Mouse (Mus musculus): Measurements from ENCODE around the gene Ablim1.
"Not testable (repeated sequence)": the region's sequence is repeated elsewhere in the genome, so short reads cannot be mapped to it uniquely, and the experiment has no call there.

Gene Ablim1

DNA sequence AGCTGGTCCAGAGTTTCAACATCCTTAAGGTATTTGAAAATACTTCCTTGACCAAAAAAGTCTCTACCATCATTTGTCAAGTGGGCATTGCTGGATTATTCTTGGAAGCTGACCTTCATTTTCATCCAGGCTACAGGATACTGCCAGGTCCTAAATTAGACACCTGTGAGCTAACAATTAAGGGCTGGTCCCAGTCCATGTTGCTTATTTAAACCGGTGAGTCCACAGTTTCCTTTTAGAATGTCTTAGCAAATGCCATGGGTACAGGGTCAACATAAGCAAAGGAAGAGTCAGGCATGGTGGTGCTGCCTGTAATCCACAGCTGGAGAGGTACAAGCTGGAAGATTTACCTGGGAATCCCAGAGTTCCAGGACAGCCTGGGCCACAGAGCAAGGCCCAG, 173.8 kb downstream of the Ablim1 start:
- no peak for DNase-seq

DNA sequence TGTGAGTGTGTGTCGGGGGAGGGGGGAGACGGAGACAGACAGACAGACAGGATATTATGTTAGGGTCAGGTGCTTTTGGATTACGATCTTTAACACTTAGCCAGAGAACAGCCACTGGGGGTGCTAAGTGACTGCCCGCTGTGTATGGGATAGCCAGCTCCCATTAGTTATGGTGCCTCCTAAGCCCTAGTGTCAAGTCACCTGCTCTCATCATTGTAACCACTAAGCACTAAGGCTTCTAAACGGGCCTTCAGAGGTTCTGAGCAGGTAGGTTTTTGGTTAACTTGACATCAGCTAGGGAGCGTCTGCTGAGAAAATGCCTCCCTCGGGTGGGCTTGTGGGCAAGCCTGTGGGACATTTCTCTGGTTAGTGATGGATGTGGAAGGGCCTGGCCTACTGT, 174.6 kb downstream of the Ablim1 start:
- no peak for DNase-seq

DNA sequence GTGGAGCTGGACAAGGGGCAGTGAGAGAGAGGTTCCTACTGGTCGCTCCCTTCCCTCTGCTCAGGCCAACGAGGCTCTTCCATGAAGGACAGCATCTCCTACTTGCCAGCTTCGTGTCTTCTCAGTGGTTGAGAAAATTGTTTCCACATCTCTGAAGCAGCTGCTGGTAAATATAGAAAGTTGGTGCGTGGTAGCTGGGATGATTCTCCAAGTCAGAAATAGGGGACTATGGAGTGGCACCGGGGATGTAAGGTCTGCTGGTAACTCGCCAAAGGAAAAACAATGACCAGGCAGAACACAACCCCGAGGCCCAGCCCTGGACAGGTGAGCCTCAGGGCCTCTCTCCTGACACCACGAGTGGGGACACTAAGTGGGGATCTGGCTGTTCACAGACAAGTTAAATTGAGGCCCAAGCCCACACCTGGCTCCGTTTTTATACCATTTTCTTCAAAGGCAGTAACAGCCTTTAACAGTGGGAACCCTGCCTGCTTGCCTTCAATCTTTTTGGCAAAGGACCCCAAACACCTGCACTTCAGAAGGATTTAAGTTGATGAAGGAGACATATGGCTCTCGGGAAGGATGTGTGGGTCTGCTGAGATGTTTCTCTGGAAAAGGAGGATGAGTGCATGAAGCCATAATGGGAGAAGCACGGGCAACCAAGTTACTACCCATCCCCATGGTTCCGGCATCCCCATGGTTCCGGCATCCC, 175.7 kb downstream of the Ablim1 start:
- DNase-seq = no peak

DNA sequence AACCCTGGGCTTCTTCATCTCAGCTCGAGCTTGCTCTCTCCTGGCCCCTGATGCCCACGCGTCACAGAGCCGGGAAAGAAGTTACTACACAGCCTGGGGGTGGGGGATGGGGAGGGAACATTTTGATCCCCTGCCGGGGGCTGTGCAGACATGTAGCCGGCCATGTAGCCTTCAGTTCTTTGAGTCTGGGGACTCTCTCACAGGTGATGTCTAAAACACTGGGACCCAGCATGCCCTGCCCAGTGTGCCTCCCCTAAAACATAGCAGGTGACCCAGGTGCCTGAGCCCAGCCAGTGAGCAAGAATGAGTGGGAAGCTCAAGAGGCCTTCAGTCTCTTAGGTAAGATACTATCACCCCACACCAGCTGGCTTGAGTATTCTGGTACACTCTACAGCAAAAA, 176.2 kb downstream of the Ablim1 start:
- no peak for DNase-seq

DNA sequence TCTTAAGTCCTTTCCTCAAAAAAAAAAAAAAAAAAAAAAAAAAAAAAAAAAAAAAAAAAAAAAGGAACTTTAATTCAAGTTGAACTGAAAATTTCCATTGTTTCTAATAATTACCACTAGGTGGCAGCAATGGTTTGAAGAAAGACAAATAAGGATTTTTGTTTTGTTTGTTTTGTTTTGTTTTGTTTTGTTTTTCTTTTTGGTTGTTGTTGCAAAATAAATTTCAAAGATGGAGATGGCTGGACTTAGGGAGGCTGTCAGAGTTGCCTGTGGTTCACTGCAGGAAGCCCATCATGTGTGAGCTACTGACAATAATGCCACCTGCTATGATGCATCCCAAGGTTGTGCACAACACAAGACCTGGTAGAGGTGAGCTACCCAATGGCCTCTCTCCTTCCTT, 176.7 kb downstream of the Ablim1 start:
- DNase-seq = no peak

DNA sequence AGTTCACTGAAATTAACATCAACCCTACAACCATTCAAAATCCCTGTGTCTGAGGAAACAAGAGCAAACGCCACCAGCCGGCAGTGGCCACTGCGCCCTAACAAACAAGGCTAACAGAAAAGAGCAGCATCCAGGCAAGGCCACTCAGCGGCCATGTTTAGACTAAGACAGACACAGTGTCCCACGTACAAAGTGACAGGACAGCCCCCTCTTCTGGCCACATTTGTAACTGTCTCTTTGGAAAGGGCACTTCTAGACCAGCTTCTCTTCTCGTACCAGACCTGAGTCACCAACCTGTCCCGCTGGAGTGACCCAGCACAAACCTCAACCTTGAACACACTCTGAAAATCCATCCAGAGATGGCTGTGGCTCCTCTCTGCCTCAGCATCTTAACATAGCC, 178.5 kb downstream of the Ablim1 start:
- DNase-seq = no peak

DNA sequence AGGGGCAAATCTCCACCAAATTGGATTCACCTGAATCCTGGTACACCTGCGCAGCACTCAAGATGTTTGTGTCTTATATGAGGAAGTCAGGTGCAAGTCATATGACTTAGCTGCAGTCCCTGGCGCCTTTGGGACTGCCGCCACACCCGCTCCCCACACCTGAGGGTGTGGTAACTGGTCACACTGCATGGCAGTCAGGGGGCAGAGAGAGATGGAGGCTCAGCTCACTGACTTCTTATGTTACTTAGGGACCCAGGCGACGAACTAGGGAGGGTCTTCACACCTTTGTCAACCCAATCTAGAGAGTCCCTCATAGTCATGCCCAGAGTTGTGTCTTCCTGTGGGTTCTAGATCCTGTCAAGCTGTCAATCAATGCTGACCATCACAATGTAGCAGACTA, 179.1 kb downstream of the Ablim1 start:
- not testable (repeated sequence) for DNase-seq

DNA sequence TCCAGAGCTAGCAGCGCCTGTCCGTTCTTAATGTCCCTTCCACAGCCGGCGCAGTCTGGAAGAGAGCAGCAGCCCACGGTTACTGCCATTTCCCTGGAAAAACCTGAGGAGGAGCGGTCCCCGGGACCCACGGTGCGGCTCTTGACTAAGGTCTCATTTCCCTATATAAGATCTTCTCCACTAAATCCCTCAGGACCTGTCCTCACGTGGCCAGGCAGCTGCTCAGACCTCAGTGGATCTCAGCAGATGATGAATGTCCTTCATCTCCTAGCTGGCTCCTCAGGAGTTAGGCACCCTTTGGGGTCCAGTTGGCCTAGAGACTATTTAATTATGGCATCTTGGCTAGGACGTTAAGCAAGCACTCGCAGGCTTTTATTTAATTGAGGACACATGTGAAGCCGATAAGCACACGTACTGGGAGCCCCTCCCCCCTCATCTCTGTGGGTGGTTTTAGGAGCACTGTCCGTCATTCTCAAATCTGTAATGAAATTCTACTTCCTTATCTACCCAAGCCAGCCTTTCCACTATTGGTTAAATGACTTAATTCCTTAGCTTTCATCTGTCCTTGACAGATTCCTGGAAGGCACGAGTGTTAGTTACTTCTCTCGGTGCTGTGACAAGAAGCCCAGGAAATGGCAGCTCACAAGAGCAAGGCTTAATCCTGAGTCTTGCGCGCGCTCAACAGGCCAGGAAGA, 179.9 kb downstream of the Ablim1 start:
- no peak for DNase-seq

DNA sequence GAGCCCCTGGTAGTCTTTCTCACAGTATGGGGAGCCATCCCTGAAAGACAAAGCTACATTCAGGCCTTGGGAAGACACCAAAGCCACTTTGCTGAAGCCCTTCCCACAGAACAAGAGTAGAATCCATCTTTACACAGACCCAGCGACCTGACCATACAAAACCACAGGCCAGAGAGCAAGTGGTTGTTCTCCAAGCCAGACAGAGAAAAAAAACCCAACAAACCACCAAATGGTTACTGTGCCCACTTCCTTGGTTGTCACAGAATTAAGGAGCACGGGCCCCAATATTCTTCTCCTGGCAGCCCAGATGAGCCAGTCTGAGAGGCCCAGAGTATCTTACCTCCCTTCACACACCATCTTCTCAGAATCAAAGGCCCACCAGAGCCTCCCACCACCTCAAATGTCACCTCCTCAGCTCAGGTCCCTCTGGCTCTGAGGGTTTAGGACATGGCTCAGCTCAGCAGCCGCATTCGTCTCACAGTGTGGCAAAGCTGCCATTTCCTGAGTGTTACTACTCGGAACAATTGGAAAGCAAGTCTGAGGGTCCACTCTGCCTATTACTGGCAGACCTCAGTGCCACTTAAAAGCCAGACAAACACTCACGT, 181.7 kb downstream of the Ablim1 start:
- no peak for DNase-seq

DNA sequence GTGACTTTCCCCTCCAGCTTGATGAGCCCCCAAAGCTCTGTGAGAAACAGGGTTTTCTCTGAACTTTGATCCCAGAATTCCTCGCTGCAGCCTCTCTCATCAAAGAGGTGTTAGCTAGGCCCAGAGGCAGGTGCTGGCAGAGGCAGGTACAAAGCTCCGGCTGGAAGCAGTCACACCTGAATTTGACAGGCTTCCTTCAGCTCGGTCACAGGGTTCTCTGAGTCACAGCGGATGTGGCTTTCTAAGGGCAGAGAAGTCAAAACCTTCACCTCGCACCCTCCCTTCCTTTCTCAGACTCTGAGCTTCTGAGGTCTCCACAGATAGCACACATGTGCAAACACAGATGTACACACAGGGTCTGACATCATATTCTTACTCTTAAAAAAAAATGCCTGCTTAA, 182.4 kb downstream of the Ablim1 start:
- DNase-seq = no peak

DNA sequence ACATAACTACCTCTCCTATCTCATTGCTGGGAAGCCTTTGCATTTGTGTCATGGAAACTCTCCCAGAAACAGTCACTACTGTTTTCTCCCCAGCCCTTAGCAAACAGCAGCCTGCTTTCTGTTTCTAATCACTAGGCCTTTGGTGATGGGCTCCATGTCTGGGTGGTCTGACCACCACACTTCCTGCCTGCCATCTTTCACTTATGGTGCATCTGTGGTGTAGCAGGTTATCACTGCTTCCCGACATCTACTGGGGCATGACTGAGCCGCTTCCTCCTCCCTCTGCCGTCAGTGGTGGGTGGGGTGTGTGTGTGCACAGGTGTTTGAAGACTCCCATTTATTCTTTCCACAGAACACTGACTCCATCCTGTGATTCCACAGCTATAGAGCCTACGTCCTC, 183.4 kb downstream of the Ablim1 start:
- DNase-seq = no peak

DNA sequence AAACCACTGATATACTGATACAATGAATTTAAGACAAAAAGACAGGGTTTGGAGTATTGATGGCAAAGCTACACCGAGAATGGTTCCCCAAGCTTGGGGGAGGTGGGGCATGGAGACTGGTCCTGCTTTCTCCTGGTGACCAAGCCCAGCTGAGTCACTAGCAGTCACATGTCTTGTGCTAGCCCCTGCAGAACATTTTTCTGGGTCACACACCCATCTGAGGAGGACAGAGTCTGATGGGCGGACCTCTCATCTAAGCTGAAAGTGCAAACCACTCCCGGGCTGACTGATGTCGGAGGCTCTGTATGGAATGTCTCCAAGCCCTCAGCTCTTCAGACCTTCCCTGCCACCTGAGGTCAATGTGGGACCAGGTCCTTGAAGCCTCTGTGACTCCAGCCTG, 184.1 kb downstream of the Ablim1 start:
- no peak for DNase-seq

DNA sequence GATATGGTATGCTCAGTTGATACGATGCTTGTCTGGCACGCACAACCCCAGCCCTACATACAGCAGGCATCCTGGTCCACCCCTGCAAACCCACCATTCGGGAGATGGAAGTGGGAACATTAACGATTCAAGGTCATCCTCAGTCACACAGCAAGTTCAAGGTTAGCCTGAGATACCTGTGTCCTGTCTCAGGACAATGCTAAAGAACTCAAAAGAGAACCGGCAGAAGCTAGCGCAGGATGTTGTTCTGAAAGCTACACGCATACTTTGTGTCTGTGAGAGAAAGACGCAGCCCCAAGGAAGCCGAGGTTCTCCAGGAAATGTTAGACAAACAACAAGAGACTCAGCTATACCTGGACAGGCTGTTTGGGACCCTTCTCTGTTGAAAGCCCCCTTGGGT, 185.0 kb downstream of the Ablim1 start:
- no peak for DNase-seq

DNA sequence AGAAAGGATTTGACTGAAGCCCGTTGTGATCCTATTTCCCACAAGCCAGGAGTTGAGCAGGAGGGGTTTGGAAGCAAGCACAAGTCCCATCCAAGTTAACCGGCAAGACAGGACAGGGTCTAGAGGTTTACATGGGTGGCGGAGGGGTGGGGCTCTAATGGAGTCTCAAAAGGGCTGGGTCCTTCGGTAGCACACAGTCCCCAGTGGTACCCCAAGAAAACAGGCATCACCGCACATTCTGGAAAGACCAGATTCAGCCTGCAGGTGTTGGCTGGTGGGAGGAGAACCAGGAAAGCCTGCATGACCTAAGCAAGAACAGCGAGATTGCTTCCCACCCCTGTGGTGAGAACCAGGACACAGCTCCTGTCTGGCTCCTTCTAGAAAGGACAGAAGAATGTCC, 186.7 kb downstream of the Ablim1 start:
- no peak for DNase-seq

DNA sequence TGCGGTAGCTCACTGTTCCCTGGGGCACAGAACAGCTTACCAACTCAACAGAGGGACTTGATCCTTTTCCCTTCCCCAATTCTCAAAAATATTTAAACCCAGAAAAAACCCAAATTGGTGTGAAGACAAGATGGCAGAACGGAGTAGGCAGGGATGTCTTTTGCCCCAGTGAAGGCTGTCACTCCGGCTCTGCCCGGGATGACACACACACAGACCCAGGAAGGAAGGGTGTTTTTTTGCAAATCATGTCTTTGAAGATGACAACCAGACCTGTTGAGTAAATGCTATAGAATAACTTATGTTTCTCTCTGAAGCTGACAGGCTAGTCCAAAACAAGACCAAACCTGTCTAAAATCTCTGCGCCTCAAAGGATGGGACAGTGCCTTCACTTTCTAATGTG, 187.2 kb downstream of the Ablim1 start:
- no peak for DNase-seq

DNA sequence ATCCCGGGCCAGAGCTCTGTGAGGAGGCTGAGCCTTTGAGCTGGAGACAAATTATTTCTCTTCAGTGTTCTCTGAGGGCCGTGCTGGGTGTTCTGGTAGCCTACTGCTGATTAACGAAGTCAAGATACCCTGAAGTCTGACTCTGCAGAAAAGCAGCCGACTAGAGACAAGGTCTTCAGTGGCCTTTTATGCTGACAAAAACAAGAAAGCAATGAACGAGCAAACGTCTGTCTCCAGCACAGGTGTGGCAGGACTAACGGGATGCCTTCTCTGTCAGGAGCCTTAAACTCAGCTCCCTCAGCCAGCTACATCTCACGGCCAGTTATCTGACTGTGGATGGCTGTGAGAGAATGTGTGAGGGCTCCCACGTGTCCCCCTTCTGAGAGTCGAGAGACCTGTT, 187.8 kb downstream of the Ablim1 start:
- DNase-seq = no peak

DNA sequence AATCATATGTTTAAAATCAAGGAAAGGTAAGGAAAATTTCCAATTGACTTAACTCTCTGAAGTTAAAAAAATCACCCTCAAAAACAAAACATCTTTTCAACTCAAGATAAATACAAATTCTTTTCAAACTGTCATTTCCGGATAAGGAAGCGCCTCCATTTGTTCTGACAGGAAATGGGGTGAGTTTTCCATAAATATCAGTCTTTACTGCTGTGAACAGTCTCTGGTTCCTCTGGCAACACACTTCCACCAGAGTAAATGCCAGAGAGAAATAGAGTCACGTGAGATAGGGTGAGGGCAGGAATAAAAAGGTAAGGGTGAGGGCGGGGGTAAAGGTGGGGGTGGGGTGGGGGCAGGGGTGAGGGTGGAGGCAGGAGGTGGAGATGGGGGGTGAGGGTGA, 189.8 kb downstream of the Ablim1 start:
- DNase-seq = no peak

DNA sequence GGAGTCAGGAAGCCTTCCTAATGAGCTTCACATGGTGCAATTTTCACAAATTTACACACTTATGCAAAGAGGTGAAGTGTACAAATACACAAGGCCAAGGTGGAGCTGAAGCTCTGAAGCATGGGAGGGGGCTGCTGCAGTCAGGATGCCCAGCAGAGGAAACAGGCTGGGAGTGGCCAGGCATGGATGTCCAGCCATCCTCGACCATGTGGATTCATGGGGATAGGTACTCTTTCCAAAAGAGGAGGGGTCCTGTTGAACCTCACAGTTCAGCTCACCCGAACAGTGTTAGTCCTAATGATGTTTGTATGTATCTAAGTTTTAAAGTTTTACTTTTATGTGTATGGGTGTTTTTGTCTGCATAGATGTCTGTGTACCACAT, 190.6 kb downstream of the Ablim1 start:
- no peak for DNase-seq

DNA sequence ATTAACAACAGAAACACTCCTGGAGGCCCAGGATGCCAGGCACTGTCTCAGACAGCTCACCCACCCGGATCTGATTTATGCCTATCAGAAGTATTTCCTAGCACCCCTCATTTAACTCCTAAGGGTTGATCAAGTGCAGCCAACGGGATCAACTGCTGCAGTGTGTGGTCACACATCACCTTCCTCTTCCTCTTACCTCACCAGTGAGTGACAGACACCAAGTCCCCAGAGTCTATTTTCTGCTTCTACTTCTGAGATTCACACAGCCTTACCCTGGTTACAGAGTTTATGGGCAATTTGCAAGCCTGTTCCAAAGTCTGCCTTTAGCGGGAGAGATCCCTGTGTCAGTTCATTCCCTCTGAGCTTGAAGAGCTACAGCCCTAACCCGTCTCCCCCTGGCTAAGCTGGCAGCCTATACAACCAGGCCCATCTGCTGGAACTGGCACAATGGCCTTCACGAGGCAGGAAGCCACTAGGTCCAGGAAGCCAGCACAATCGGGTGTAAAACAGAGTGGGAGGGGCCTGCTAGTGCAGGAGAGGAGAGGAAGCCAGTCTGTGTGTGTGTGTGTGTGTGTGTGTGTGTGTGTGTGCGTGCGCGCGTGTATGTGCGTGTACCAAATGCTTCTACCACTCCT, 191.1 kb downstream of the Ablim1 start:
- DNase-seq = no peak

DNA sequence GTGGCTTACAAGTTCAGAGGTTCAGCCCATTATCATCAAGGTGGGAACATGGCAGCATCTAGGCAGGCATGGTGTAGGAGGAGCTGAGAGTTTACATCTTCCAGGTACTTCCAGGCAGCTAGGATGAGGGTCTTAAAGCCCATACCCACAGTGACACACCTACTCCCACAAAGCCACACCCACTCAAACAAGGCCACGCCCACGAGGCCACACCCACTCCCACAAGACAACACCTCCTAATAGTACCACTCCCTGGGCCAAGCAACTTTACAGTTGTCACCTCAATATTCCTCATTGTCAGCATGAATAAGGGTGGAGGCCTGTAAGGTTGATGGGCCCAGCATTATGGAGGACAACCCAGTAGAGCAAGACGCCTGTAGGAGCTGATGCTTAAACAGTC, 192.5 kb downstream of the Ablim1 start:
- DNase-seq = no peak

DNA sequence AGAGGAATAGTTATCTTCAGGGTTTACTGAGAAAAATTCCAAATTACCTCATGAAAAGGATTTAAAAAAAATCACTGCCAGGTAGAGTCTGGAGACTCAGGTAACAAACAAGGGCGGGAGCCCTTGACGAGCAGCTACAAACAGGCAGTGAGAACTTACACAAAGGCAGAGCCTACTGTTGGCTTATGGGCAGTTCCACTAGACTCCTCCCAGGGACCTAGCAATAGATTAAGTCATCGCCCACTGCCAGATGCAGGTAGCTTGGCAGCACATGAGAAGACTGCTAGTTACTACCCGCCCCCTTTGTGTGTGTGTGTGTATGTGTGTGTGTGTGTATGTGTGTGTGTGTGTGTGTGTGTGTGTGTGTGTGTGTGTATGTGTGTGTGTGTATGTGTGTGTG, 193.7 kb downstream of the Ablim1 start:
- no peak for DNase-seq

DNA sequence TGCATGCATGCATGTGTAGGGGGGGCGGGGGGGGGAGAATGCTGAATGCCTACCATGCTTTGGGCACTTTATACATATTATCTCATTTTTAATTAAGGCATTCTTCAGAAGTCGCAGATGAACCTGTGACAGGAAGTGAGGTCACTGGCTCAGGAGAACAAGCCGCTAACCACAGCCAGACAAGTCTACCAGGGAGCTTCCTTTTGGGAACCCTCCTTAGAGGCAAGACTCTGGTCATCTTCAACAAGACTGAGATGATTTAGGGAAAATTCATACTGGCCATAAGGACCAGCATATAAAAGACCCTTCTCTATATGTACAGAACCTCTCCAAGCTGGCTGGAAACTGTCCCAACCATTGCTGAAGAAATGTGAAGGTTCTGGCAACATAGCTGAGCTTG, 195.1 kb downstream of the Ablim1 start:
- no peak for DNase-seq

DNA sequence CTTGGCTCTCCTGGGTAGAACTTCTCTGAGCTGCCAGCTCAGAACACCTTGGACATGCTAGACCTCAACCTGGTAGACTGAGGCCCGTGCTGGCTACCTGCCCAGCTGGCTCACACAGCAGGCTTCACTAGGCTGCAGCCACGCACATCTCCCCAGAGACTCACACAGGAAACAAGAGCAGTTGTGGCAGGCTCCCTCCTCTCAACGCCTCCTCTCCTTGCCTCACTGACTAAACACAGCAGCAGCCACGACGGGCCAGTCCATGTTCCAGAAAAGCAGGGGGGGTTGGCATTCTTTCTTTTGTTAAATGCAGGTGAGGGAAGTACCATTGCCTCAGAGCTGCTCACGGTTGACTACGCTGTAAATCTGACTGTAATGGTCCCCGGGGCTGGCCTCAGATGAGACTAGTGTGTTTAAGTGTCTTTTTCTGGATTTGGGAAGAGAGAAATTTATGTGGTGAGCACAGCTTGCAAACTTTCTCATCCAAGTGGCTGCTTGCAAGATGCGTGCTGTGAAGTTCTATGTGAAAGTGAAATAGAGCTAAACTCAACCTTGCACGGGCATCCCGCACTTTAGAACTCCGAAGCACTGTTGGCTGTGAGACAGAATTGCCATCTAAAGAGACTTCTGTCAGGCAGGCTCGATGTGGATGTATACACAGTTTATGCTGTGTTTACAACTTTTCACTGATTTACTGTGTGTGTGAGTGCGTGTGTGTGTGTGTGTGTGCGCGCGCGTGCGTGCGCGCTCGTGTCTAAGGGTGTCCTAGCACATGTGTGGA, 195.7 kb downstream of the Ablim1 start:
- peak; percentile 81 for DNase-seq
